Mouse (Mus musculus): Measurements from ENCODE around the gene Ghrhr. TPM values are rescaled to one million over a fixed set of nuclear protein-coding genes. Genes with fewer than 3 reads are reported as not detected.

Ghrhr gene
- polyA plus RNA-seq, 1 experiment, result 0.04 TPM

DNA sequence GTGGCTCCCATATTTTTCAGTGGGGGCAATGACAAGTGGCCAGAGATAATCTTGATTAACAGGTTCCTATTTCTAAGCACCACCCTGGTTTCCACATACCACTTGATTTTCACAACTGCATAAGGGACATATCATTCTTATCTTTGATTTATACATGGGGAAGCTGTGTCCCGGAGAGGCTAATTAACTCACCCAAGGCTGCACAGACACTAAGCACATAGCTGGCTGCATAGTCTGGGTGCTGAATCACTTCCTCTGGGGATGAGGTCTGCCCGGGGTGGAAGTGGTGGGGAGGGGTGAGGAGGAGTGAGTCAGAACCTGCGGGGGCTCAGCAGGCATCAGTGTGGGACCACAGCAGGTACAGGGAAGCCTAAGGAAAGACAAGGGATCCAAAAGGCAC, 61.8 kb downstream of the Ghrhr start:
- no peak for DNase-seq (ENCODE audit: extremely low spot score in 1 of 2, low spot score in 1 of 2)

Other genes starting within 250 kb of the Ghrhr start
- 2.3 and 2.7 TPM in 2 replicates for gene Crhr2, start 243.3 kb upstream of the Ghrhr start, polyA plus RNA-seq (2012; rRNA removed)
- 4.0 and 4.6 TPM in 2 replicates for gene Inmt, start 201.3 kb upstream of the Ghrhr start, polyA plus RNA-seq (2012; rRNA removed)
- 9.2 and 10.2 TPM in 2 replicates for gene Mindy4, start 172.9 kb upstream of the Ghrhr start, polyA plus RNA-seq (2012; rRNA removed)
- 15.1 and 19.6 TPM in 2 replicates for gene Aqp1, start 39.9 kb upstream of the Ghrhr start, polyA plus RNA-seq (2012; rRNA removed)
- gene Adcyap1r1, start 75.7 kb downstream of the Ghrhr start, polyA plus RNA-seq (2012; rRNA removed), result 119 and 133 TPM in 2 replicates